ENCODE assay signal across 30 mouse cellular contexts in genomic region chr10:59995889-59996288, GRCm38 (mm10). TPM values are rescaled to one million over a fixed set of nuclear protein-coding genes. Genes with fewer than 3 reads are reported as not detected.
DNase-seq lines count a peak whose midpoint lies in the region; ATAC-seq and TF ChIP-seq lines count a peak whose summit lies in the region.
"Had no signal": no experiment of that assay in that cellular context is flagged by ENCODE, and none has a peak within 500 bp of the region (broad histone marks: within the 10 kb centered on the region; RNA-seq: fewer than 3 reads in every experiment).

No protein-coding gene starts in this region.

- no peak for ATAC-seq in heart, embryonic 13.5 days (ENCODE audit: extremely low read depth, insufficient number of reproducible peaks, low FRiP score, low TSS enrichment)
- no peak for ATAC-seq in heart, embryonic 12.5 days (ENCODE audit: insufficient number of reproducible peaks, low FRiP score)
- ATAC-seq in erythroid progenitor cell, adult 5-6 weeks (replicated peaks; ENCODE audit: low FRiP score, poor library complexity, severe bottlenecking) = no peak
- ATAC-seq: forebrain, postnatal 0 days; hindbrain, postnatal 0 days; intestine, embryonic 15.5 days; liver, embryonic 12.5 days; liver, postnatal 0 days; midbrain, embryonic 16.5 days; Patski had no signal

- H3K9ac ChIP-seq in heart, embryonic 13.5 days = no peak overlapping the region
- no peak overlapping the region for H3K9ac ChIP-seq in heart, embryonic 12.5 days
- H3K9ac ChIP-seq: forebrain, embryonic 12.5 days; forebrain, postnatal 0 days; hindbrain, embryonic 12.5 days; intestine, embryonic 15.5 days; liver, embryonic 12.5 days; liver, postnatal 0 days had no signal

- H3K4me1 ChIP-seq in heart, embryonic 13.5 days = peaks cover 35% of the 10 kb centered on the region
- H3K4me1 ChIP-seq in heart, embryonic 12.5 days (replicated peaks) = peaks cover 20% of the 10 kb centered on the region
- H3K4me1 ChIP-seq: intestine, embryonic 15.5 days had no signal

- H3K4me3 ChIP-seq in gastrocnemius, adult 2 months = no peak overlapping the region
- H3K4me3 ChIP-seq in heart, embryonic 13.5 days = no peak overlapping the region
- no peak overlapping the region for H3K4me3 ChIP-seq in heart, embryonic 12.5 days
- H3K4me3 ChIP-seq: erythroblast, embryonic 14.5 days; forebrain, embryonic 12.5 days; hindbrain, embryonic 12.5 days; intestine, embryonic 15.5 days; liver, embryonic 12.5 days had no signal

- no peak for DNase-seq in gastrocnemius, adult 2 months
- no peak for DNase-seq in gastrocnemius, postnatal 4 days (ENCODE audit: low spot score in 2 of 2)
- peak; percentile 47 for DNase-seq in MN1 (ENCODE audit: low spot score)
- DNase-seq in heart, postnatal 10 days = peak; percentile 54 to 69
- DNase-seq: adrenal gland, postnatal 14 days; cerebellum, adult 11 months; cerebellum, adult 9-11 months; forebrain, postnatal 0 days; gastrocnemius, postnatal 10 days; kidney, postnatal 4 days; left cerebral cortex, postnatal 4 days; liver, postnatal 0 days; lung, postnatal 36 days; right cerebral cortex, postnatal 25 days; thymus, adult 18-20 months; thymus, postnatal 25 days had no signal

- no peak overlapping the region for H3K4me2 ChIP-seq in heart, embryonic 13.5 days
- no peak overlapping the region for H3K4me2 ChIP-seq in heart, embryonic 12.5 days
- H3K4me2 ChIP-seq: forebrain, embryonic 12.5 days; hindbrain, embryonic 12.5 days; intestine, embryonic 15.5 days; liver, embryonic 12.5 days; midbrain, embryonic 11.5 days had no signal

- WGBS in heart, embryonic 13.5 days = 71% methylated on average over 6 of the region's 6 CpGs
- WGBS in heart, embryonic 12.5 days = 75% methylated on average over 6 of the region's 6 CpGs

- no peaks in the 10 kb centered on the region for H3K9me3 ChIP-seq in heart, embryonic 13.5 days
- H3K9me3 ChIP-seq in heart, embryonic 12.5 days (replicated peaks) = no peaks in the 10 kb centered on the region
- H3K9me3 ChIP-seq: forebrain, embryonic 12.5 days; G1E; hindbrain, embryonic 12.5 days; intestine, embryonic 15.5 days; liver, embryonic 12.5 days had no signal

- intact Hi-C loops in gastrocnemius, adult 2 months (cut with DNase I) = no loop called here
- intact Hi-C loops in heart, postnatal 10 days (cut with DNase I) = no loop called here

- no peaks in the 10 kb centered on the region for H3K27me3 ChIP-seq in heart, embryonic 13.5 days (replicated peaks)
- H3K27me3 ChIP-seq in heart, embryonic 12.5 days (replicated peaks) = no peaks in the 10 kb centered on the region
- H3K27me3 ChIP-seq: forebrain, embryonic 12.5 days; hindbrain, embryonic 12.5 days; intestine, embryonic 15.5 days; liver, embryonic 12.5 days; Patski had no signal

- H3K36me3 ChIP-seq in heart, embryonic 13.5 days = peaks cover 52% of the 10 kb centered on the region
- peaks cover 33% of the 10 kb centered on the region for H3K36me3 ChIP-seq in heart, embryonic 12.5 days

- peak overlapping the region; percentile 78 for H3K27ac ChIP-seq in gastrocnemius, adult 2 months
- H3K27ac ChIP-seq in heart, embryonic 13.5 days (replicated peaks) = peak overlapping the region; percentile 8; the same call in 1 of the 2 replicates
- no peak overlapping the region for H3K27ac ChIP-seq in heart, embryonic 12.5 days (ENCODE audit: poor library complexity, severe bottlenecking)
- H3K27ac ChIP-seq: forebrain, embryonic 12.5 days; hindbrain, embryonic 12.5 days; hindbrain, postnatal 0 days; intestine, embryonic 15.5 days; liver, embryonic 12.5 days; stomach, postnatal 0 days had no signal

- TF ChIP-seq CTCF in gastrocnemius, adult 2 months (IDR thresholded peaks at IDR 0.05) = no peak

RNA-seq across cellular contexts. Expression of gene Ascc1, which starts 6.7 kb away (rescaled TPM):
- 10 to 100 TPM; 13.6 to 14.6 TPM for total RNA-seq in gastrocnemius, adult 2 months (2021)
- 10 to 100 TPM; 13.9 to 16.0 TPM for total RNA-seq in gastrocnemius, postnatal 4 days (2021)
- 33.8 and 37.9 TPM in 2 replicates for polyA plus RNA-seq in heart, embryonic 13.5 days (2015; fragmentation: Nextera tagmentation; extraction: Ambion mirVana)
- 33.2 and 33.8 TPM in 2 replicates for polyA plus RNA-seq in heart, embryonic 12.5 days (2016; fragmentation: Nextera tagmentation; extraction: Ambion mirVana)
- 10 to 100 TPM; 20.8 to 22.8 TPM for total RNA-seq in heart, postnatal 10 days (2021)
- 11.3 and 21.6 TPM in 2 replicates for total RNA-seq in erythroid progenitor cell, adult 5-6 weeks (2015; ENCODE audit: low replicate concordance)
- total RNA-seq in erythroid progenitor cell, adult 5-6 weeks (2017; ENCODE audit: low replicate concordance) = 9.6 and 22.6 TPM in 2 replicates

RNA-seq across cellular contexts. Expression of gene Anapc16, which starts 7.0 kb away (rescaled TPM):
- 10 to 100 TPM; 49.5 to 50.7 TPM for total RNA-seq in gastrocnemius, adult 2 months (2021)
- 10 to 100 TPM; 49.9 to 51.4 TPM for total RNA-seq in gastrocnemius, postnatal 4 days (2021)
- polyA plus RNA-seq in heart, embryonic 13.5 days (2015; fragmentation: Nextera tagmentation; extraction: Ambion mirVana) = 84.7 and 93.3 TPM in 2 replicates
- 79.4 and 84.7 TPM in 2 replicates for polyA plus RNA-seq in heart, embryonic 12.5 days (2016; fragmentation: Nextera tagmentation; extraction: Ambion mirVana)
- total RNA-seq in heart, postnatal 10 days (2021) = 10 to 100 TPM; 73.8 to 83.7 TPM
- total RNA-seq in erythroid progenitor cell, adult 5-6 weeks (2015; ENCODE audit: low replicate concordance) = 42.5 and 54.5 TPM in 2 replicates
- 34.0 and 36.5 TPM in 2 replicates for total RNA-seq in erythroid progenitor cell, adult 5-6 weeks (2017; ENCODE audit: low replicate concordance)

RNA-seq across cellular contexts. Expression of gene Ddit4, which starts 44.3 kb away (rescaled TPM):
- total RNA-seq in gastrocnemius, adult 2 months (2021) = 100 to 1,000 TPM in 1 of 2 experiments, 10 to 100 TPM in 1; 15.4 to 183 TPM
- 10 to 100 TPM; 18.6 to 18.7 TPM for total RNA-seq in gastrocnemius, postnatal 4 days (2021)
- 19.7 and 24.5 TPM in 2 replicates for polyA plus RNA-seq in heart, embryonic 13.5 days (2015; fragmentation: Nextera tagmentation; extraction: Ambion mirVana)
- 23.9 and 25.7 TPM in 2 replicates for polyA plus RNA-seq in heart, embryonic 12.5 days (2016; fragmentation: Nextera tagmentation; extraction: Ambion mirVana)
- total RNA-seq in heart, postnatal 10 days (2021) = 100 to 1,000 TPM in 1 of 2 experiments, 10 to 100 TPM in 1; 65.8 to 116 TPM
- total RNA-seq in erythroid progenitor cell, adult 5-6 weeks (2015; ENCODE audit: low replicate concordance) = 0.72 and 3.8 TPM in 2 replicates
- 1.9 TPM in 1 of 2 replicates, not detected in the other for total RNA-seq in erythroid progenitor cell, adult 5-6 weeks (2017; ENCODE audit: low replicate concordance)

Comparison
In these comparisons a context has a peak if more than half of its experiments do, and no peak if none do; other contexts are left out.
1. DNase-seq: peak in MN1 (single experiment) and heart, postnatal 10 days (2 of 2); none in gastrocnemius, adult 2 months (single experiment) and gastrocnemius, postnatal 4 days (0 of 2).